Mouse (Mus musculus) gastrocnemius, postnatal 14 days (tissue): ENCODE results near the gene Mark1. TPM values are rescaled to one million over a fixed set of nuclear protein-coding genes. Genes with fewer than 3 reads are reported as not detected.

Source experiments
- DNase-seq: peaks from one replicate; pipeline ENCODE4 v3.0.0; 2021; ENCODE audit warnings: mixed read lengths
- intact Hi-C: fragments of 180-260 bp; cut with DNase I; formaldehyde crosslinking; loops from one replicate; pipeline ENCODE4 v1.15.1; 2025; ENCODE audit warnings: low total_unique reads
- total RNA-seq, 2 experiments: library from RNA; stranded (reverse); gene quantifications; 2 replicates each; pipeline ENCODE4 v1.2.3; 2021

Gene Mark1
- total RNA-seq, 2 experiments from 2014 or later: 3.4 to 4.4 TPM

- intact Hi-C loops: loop anchor here (5.0 kb wide), 1 partner anchor 221 kb away; no protein-coding TSS in a partner anchor
- DNase-seq: peak; percentile 74
Measured at GRCm38 (mm10) chr1:184965682-184966360, 33.5 kb downstream of the Mark1 start.

- intact Hi-C loops: no loop called here
- DNase-seq: no peak
Measured at GRCm38 (mm10) chr1:184963121-184963693, 36.2 kb downstream of the Mark1 start.

GRCm38 (mm10) chr1:184961853-184962252, 37.5 kb downstream of the Mark1 start:
- DNase-seq: no peak
- intact Hi-C loops: no loop called here

- intact Hi-C loops: no loop called here
- DNase-seq: no peak
Measured at GRCm38 (mm10) chr1:184958818-184959217, 40.6 kb downstream of the Mark1 start.

GRCm38 (mm10) chr1:184958388-184958787, 41.0 kb downstream of the Mark1 start:
- DNase-seq: no peak

GRCm38 (mm10) chr1:184951758-184952157, 47.6 kb downstream of the Mark1 start:
- intact Hi-C loops: no loop called here
- no peak for DNase-seq

More at GRCm38 (mm10) chr1:184958388-184958787, 41.0 kb downstream of the Mark1 start:
- intact Hi-C loops: no loop called here

GRCm38 (mm10) chr1:184951057-184951456, 48.3 kb downstream of the Mark1 start:
- intact Hi-C loops: no loop called here

GRCm38 (mm10) chr1:184938106-184938505, 61.3 kb downstream of the Mark1 start:
- DNase-seq: no peak
- intact Hi-C loops: no loop called here

More at GRCm38 (mm10) chr1:184951057-184951456, 48.3 kb downstream of the Mark1 start:
- DNase-seq: no peak

- no peak for DNase-seq
- intact Hi-C loops: no loop called here
Measured at GRCm38 (mm10) chr1:184935980-184936379, 63.4 kb downstream of the Mark1 start.

- peak; percentile 35 for DNase-seq
Measured at GRCm38 (mm10) chr1:184935490-184935889, 63.9 kb downstream of the Mark1 start.

GRCm38 (mm10) chr1:184931097-184931496, 68.3 kb downstream of the Mark1 start:
- intact Hi-C loops: no loop called here
- DNase-seq: no peak

More at GRCm38 (mm10) chr1:184935490-184935889, 63.9 kb downstream of the Mark1 start:
- intact Hi-C loops: no loop called here

GRCm38 (mm10) chr1:184928382-184928781, 71.0 kb downstream of the Mark1 start:
- intact Hi-C loops: no loop called here
- no peak for DNase-seq

- no peak for DNase-seq
- intact Hi-C loops: no loop called here
Measured at GRCm38 (mm10) chr1:184927911-184928310, 71.5 kb downstream of the Mark1 start.

- intact Hi-C loops: no loop called here
- peak; percentile 53 for DNase-seq
Measured at GRCm38 (mm10) chr1:184922824-184923223, 76.5 kb downstream of the Mark1 start.

- intact Hi-C loops: no loop called here
- no peak for DNase-seq
Measured at GRCm38 (mm10) chr1:184920057-184920456, 79.3 kb downstream of the Mark1 start.

- intact Hi-C loops: no loop called here
- DNase-seq: no peak
Measured at GRCm38 (mm10) chr1:184918227-184918888, 81.0 kb downstream of the Mark1 start.

- intact Hi-C loops: no loop called here
- DNase-seq: no peak
Measured at GRCm38 (mm10) chr1:184912336-184912735, 87.0 kb downstream of the Mark1 start.

GRCm38 (mm10) chr1:184911861-184912260, 87.5 kb downstream of the Mark1 start:
- DNase-seq: no peak
- intact Hi-C loops: no loop called here

- peak; percentile 29 for DNase-seq
- intact Hi-C loops: no loop called here
Measured at GRCm38 (mm10) chr1:184908558-184908957, 90.8 kb downstream of the Mark1 start.

GRCm38 (mm10) chr1:184905904-184906745, 93.2 kb downstream of the Mark1 start:
- DNase-seq: no peak
- intact Hi-C loops: no loop called here
